Mouse (Mus musculus) limb, embryonic 14.5 days (tissue): ENCODE measurements at regions not wholly inside any gene's neighbourhood (a gene's known extent, or its start where the extent isn't known, plus 50 kb on each side); places are given as distances from the start of the nearest gene placed in this dataset.

Source experiments
- ATAC-seq: fragments of 200-750 bp; cut with Nextera tagmentation; 2 replicates; pipeline ENCODE4 v1.8.0; 2017; ENCODE audit warnings: low read depth, moderate number of reproducible peaks, moderate TSS enrichment; ENCODE audit not compliant: low FRiP score
- DNase-seq: peaks from one replicate; pipeline ENCODE4 v3.0.0-alpha.2; 2015; ENCODE audit warnings: low spot score
- H3K27ac ChIP-seq: fragments of 300-500 bp; sonication (generic); replicated peaks from 2 replicates; pipeline ENCODE4 v1.5.1; 2014; ENCODE audit warnings: low read depth, mild to moderate bottlenecking, low read length, moderate library complexity, mixed read lengths
- H3K27me3 ChIP-seq: fragments of 300-500 bp; sonication (generic); 2 replicates; pipeline ENCODE4 v1.6.1; 2014; ENCODE audit warnings: low read length, mixed read lengths; ENCODE audit not compliant: control insufficient read depth, insufficient read depth
- H3K36me3 ChIP-seq: fragments of 300-500 bp; sonication (generic); 2 replicates; pipeline ENCODE4 v1.6.1; 2014; ENCODE audit warnings: mild to moderate bottlenecking, low read length, moderate library complexity, mixed read lengths; ENCODE audit not compliant: control insufficient read depth, insufficient read depth
- H3K4me1 ChIP-seq: fragments of 300-500 bp; sonication (generic); 2 replicates; pipeline ENCODE4 v1.6.1; 2014; ENCODE audit warnings: antibody characterized with exemption, low read length, mixed read lengths; ENCODE audit not compliant: control insufficient read depth, insufficient read depth
- H3K4me2 ChIP-seq: fragments of 300-500 bp; sonication (generic); replicated peaks from 2 replicates; pipeline ENCODE4 v1.6.1; 2014; ENCODE audit warnings: low read depth, mild to moderate bottlenecking, low read length, moderate library complexity; ENCODE audit not compliant: severe bottlenecking
- H3K4me3 ChIP-seq: fragments of 300-500 bp; sonication (generic); replicated peaks from 2 replicates; pipeline ENCODE4 v1.5.1; 2014; ENCODE audit warnings: low read length
- H3K9ac ChIP-seq: fragments of 300-500 bp; sonication (generic); 2 replicates; pipeline ENCODE4 v1.6.1; 2014; ENCODE audit warnings: mild to moderate bottlenecking, low read depth, low read length, moderate library complexity; ENCODE audit not compliant: severe bottlenecking
- H3K9me3 ChIP-seq: fragments of 300-500 bp; sonication (generic); 2 replicates; pipeline ENCODE4 v1.6.1; 2016; ENCODE audit warnings: low read length; ENCODE audit not compliant: control insufficient read depth
- POLR2A ChIP-seq: fragments of 200-500 bp; IDR thresholded peaks from 2 replicates; pipeline ENCODE4 v1.8.0; 2012; ENCODE audit warnings: inconsistent platforms, mild to moderate bottlenecking, moderate library complexity, borderline replicate concordance; ENCODE audit not compliant: insufficient read depth, insufficient read length; ENCODE audit errors: extremely low read depth
- WGBS: fragments of 180-500 bp; shearing (Covaris S2); extraction: QIAGEN DNeasy Blood & Tissue Kit; methylation state at CpG from one replicate; pipeline ENCODE4 v1.1.7; 2014; 5-methylcytosine and 5-hydroxymethylcytosine counted together

GRCm38 (mm10) chr4:95208827-95209226, 156.8 kb upstream of the Jun start:
- Histone ChIP-seq H3K27ac (no peak overlapping the region), H3K36me3 (no peaks in the 10 kb centered on the region)
- TF ChIP-seq POLR2A: no peak

GRCm38 (mm10) chr4:95209322-95210119, 157.5 kb upstream of the Jun start:
- DNase-seq: no peak
- H3K4me3 ChIP-seq: no peak overlapping the region
- no peaks in the 10 kb centered on the region for H3K36me3 ChIP-seq
- no peak overlapping the region for H3K27ac ChIP-seq
- WGBS: 83% methylated on average over 3 of the region's 3 CpGs
- no peak for ATAC-seq
- no peak for TF ChIP-seq POLR2A
- no peaks in the 10 kb centered on the region for H3K27me3 ChIP-seq
- no peak overlapping the region for H3K4me2 ChIP-seq
- H3K9me3 ChIP-seq: no peaks in the 10 kb centered on the region
- H3K9ac ChIP-seq: no peak overlapping the region
- H3K4me1 ChIP-seq: no peaks in the 10 kb centered on the region

More at GRCm38 (mm10) chr4:95208827-95209226, 156.8 kb upstream of the Jun start:
- no peak overlapping the region for H3K4me3 ChIP-seq
- H3K4me2 ChIP-seq: no peak overlapping the region
- ATAC-seq: no peak
- DNase-seq: no peak
- no peaks in the 10 kb centered on the region for H3K27me3 ChIP-seq
- 61% methylated on average over 7 of the region's 7 CpGs for WGBS
- H3K4me1 ChIP-seq: no peaks in the 10 kb centered on the region
- H3K9ac ChIP-seq: no peak overlapping the region
- no peaks in the 10 kb centered on the region for H3K9me3 ChIP-seq

GRCm38 (mm10) chr4:95212561-95212960, 160.5 kb upstream of the Jun start:
- TF ChIP-seq POLR2A: no peak
- no peak overlapping the region for H3K9ac ChIP-seq
- DNase-seq: no peak
- ATAC-seq: no peak
- no peak overlapping the region for H3K27ac ChIP-seq
- 83% methylated on average over 2 of the region's 2 CpGs for WGBS
- no peaks in the 10 kb centered on the region for H3K27me3 ChIP-seq
- no peak overlapping the region for H3K4me3 ChIP-seq
- H3K36me3 ChIP-seq: no peaks in the 10 kb centered on the region
- H3K9me3 ChIP-seq: no peaks in the 10 kb centered on the region
- H3K4me1 ChIP-seq: no peaks in the 10 kb centered on the region
- no peak overlapping the region for H3K4me2 ChIP-seq

- no peak overlapping the region for H3K4me3 ChIP-seq
- no peaks in the 10 kb centered on the region for H3K36me3 ChIP-seq
- TF ChIP-seq POLR2A: no peak
- ATAC-seq (no peak), DNase-seq (no peak)
- H3K9ac ChIP-seq: no peak overlapping the region
- no peak overlapping the region for H3K4me2 ChIP-seq
- no peaks in the 10 kb centered on the region for H3K27me3 ChIP-seq
- no peaks in the 10 kb centered on the region for H3K4me1 ChIP-seq
- no peaks in the 10 kb centered on the region for H3K9me3 ChIP-seq
- WGBS: 82% methylated on average over 3 of the region's 3 CpGs
- no peak overlapping the region for H3K27ac ChIP-seq
Measured at GRCm38 (mm10) chr4:95213026-95213425, 161.0 kb upstream of the Jun start.

- DNase-seq (no peak), ATAC-seq (no peak)
- H3K9ac ChIP-seq: no peak overlapping the region
- 95% methylated on average over 2 of the region's 2 CpGs for WGBS
- H3K4me1 ChIP-seq: no peaks in the 10 kb centered on the region
- no peak overlapping the region for H3K4me2 ChIP-seq
- no peaks in the 10 kb centered on the region for H3K9me3 ChIP-seq
- H3K27ac ChIP-seq: no peak overlapping the region
- no peak overlapping the region for H3K4me3 ChIP-seq
- H3K36me3 ChIP-seq: no peaks in the 10 kb centered on the region
- H3K27me3 ChIP-seq: no peaks in the 10 kb centered on the region
- no peak for TF ChIP-seq POLR2A
Measured at GRCm38 (mm10) chr4:95214026-95214425, 162.0 kb upstream of the Jun start.
